Mouse (Mus musculus): ENCODE results near the gene Mllt10. TPM values are rescaled to one million over a fixed set of nuclear protein-coding genes. Genes with fewer than 3 reads are reported as not detected.
A peak's percentile ranks its signal among the peaks of the same experiment; 100 is the strongest.

Mllt10 gene
- 65.4 and 95.8 TPM in 2 replicates for total RNA-seq (2017)

DNA sequence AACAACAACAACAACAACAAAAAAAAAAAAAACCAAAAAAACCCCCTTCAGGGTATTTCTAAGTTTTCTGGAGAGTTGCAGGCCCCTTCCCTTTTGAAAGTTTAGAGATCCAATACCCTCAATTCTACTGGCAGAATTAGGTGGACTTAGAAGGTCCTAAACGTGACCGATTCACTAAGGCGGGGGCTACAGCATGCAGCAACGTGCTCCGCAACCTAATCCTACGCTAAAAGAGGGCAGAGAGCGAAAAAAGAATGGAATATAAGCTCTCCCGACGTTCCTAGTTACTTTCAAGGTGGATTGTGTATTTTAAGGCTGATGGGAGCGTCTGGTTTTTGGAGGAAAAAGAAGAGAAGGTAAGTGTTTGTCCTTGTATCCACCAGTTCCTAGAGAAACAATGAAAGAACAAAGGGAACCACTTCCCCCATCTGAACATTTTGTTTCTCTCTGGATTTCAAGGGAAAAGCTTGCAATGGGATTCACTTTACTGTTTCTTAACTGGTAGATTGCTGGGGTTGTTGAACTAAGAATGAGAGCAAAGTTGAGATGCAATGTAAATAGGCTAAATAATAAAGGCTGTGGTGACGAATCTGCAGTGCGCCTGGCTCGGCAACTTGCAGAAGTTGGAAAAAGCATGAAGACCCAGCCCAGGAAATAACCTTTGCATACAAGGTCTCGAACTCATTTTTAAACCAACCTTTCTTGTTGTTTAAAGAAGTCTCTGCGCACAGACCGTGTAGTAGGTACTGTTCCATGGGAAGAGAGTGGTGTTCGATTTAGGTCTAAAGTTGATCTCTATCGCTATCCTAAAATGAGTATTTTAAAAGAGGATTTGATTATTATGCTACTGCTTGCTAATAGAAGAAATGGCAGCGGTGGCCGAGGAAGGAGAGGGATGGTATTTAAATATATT lies at the start of gene Mllt10:
TSS of gene Mllt10 (plus strand) at position 222 of the 913 bp plus-strand sequence.
- no peak for ATAC-seq (replicated peaks in 1 of 2; ENCODE audit: insufficient read depth in 1 of 2, low FRiP score in 2 of 2, low TSS enrichment in 1 of 2, low read depth in 1 of 2, poor library complexity in 2 of 2, severe bottlenecking in 2 of 2)

DNA sequence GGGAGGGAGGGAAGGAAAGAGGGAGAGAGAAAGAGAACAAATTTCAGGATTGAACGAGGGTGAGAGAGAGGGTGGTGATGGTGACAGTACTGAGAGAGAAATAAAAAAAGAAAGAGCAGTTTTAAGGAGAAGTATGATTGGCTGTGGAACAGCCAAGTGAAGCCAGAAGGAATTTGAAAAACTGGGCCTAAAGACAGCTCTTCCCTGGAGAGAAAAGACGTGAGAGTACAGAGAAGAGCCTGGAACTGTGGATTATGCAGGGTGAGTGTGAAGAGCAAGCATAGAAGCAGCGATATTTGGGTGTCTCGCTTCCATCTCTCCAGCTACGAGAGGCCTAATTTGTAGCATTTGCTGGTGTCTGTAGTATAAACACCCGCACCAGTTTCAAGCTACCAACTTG lies 43.8 kb upstream of the Mllt10 start:
- no peak for ATAC-seq (replicated peaks in 1 of 2; ENCODE audit: insufficient read depth in 1 of 2, low FRiP score in 2 of 2, low TSS enrichment in 1 of 2, low read depth in 1 of 2, poor library complexity in 2 of 2, severe bottlenecking in 2 of 2)

DNA sequence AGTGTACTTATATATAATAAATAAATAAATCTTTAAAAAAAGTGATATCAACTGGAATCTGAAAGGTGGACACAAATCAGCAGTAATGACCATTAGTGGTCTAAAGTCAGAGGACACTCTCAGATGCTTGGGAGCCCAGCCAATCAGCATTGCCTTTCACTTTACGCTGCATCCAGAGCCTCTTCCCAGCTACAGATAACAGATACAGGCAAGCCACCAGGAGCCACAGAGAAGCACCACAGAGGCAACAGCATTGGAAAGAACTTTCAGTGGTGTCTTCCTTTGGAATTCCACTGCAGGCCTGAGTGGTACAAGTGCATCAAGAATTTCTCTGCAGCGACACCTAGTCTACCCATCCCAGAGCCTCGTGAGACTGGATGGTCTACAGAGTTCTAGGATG lies 42.2 kb upstream of the Mllt10 start:
- no peak for ATAC-seq (replicated peaks in 1 of 2; ENCODE audit: insufficient read depth in 1 of 2, low FRiP score in 2 of 2, low TSS enrichment in 1 of 2, low read depth in 1 of 2, poor library complexity in 2 of 2, severe bottlenecking in 2 of 2)

DNA sequence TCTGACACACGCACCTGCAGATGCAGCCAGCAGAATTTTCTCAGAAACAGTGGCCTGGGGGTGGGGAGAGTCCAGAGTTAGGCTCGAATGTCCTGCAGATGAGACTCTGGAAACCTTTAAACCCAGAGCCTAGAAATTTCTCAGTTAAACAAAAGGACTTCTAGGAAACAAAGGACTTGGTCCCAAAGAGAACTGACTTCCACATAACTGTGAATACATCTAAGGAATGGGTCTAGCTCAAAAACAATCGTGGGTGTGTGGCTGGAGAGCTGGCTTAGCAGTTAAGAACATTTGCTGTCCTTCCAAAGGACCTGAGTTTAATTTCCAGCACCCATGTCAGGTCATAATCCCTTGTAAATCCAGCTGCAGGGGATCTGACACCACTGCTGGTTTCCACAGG lies 39.5 kb upstream of the Mllt10 start:
- ATAC-seq (replicated peaks in 1 of 2; ENCODE audit: insufficient read depth in 1 of 2, low FRiP score in 2 of 2, low TSS enrichment in 1 of 2, low read depth in 1 of 2, poor library complexity in 2 of 2, severe bottlenecking in 2 of 2): no peak

DNA sequence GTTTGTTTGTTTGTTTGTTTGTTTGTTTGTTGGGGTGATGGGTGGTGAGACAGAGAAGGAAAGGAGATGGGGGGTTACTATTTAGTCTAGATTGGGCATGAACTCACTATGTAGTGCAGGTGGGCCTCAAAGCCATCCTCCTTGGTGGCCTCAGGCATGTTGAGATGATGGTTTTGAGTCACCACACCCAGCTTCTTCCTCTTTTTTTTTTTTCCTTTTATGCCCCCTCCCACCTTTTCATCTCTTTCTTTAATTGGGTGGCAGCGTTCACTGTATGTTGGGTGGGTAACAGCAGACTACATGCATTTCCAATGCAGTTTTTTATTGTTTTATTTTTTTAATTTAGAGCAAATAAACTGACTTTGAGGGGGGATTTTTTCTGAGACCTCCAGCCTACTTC lies 38.4 kb upstream of the Mllt10 start:
- no peak for ATAC-seq (replicated peaks in 1 of 2; ENCODE audit: insufficient read depth in 1 of 2, low FRiP score in 2 of 2, low TSS enrichment in 1 of 2, low read depth in 1 of 2, poor library complexity in 2 of 2, severe bottlenecking in 2 of 2)

DNA sequence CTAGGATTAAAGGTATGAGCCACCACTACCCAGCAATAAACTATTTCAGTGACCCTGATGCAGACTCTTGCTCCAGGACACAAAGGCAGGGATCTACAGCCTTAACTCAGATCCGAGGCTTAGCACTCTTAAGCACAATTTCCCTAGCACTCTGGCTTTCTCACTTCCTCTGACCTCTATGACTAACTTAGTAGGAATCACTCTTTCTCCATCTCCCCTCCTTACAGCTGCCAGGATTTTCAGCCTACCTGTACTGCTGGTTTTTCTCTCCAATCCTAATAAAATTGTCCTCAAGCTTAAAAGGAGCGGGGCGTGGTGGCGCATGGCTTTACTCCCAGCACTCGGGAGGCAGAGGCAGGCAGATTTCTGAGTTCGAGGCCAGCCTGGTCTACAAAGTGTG lies 37.7 kb upstream of the Mllt10 start:
- no peak for ATAC-seq (replicated peaks in 1 of 2; ENCODE audit: insufficient read depth in 1 of 2, low FRiP score in 2 of 2, low TSS enrichment in 1 of 2, low read depth in 1 of 2, poor library complexity in 2 of 2, severe bottlenecking in 2 of 2)

DNA sequence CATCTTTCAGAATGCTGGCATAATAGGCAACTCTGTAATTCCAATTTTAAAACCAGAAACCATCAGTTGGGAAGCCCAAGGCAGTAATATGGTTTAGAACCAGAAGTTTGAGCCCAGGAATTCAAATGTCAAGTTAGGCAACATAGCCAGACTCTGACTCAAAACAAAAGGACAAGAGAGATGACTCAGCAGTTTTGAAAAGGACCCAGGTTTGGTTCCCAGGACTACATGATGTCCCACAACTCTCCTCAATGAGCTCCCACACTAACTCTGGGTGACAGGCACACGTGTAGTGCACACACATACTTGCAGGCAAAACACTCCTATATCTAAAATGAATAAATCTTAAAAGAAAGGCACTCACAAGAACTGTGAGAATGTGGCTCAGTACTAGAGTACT lies 35.9 kb upstream of the Mllt10 start:
- ATAC-seq (replicated peaks in 1 of 2; ENCODE audit: insufficient read depth in 1 of 2, low FRiP score in 2 of 2, low TSS enrichment in 1 of 2, low read depth in 1 of 2, poor library complexity in 2 of 2, severe bottlenecking in 2 of 2): no peak

DNA sequence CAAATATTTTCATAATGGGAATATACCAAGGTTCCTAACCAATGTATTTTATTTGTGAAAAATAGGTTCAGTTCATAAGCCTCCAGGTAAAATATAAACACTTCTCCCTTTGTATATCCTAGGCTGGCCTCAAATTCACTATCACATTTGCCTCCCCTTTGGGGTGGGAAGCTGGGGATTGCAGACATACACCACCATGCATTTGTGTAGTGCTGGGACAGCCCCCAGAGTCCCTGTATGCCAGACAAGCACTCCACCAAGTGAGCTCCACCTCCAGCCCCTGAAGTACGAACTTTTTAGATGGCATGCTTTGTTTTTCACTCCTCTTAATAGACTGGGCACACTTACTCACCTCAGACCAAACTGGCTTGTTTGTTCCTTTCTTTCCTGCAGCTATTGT lies 32.2 kb upstream of the Mllt10 start:
- ATAC-seq (replicated peaks in 1 of 2; ENCODE audit: insufficient read depth in 1 of 2, low FRiP score in 2 of 2, low TSS enrichment in 1 of 2, low read depth in 1 of 2, poor library complexity in 2 of 2, severe bottlenecking in 2 of 2): no peak

DNA sequence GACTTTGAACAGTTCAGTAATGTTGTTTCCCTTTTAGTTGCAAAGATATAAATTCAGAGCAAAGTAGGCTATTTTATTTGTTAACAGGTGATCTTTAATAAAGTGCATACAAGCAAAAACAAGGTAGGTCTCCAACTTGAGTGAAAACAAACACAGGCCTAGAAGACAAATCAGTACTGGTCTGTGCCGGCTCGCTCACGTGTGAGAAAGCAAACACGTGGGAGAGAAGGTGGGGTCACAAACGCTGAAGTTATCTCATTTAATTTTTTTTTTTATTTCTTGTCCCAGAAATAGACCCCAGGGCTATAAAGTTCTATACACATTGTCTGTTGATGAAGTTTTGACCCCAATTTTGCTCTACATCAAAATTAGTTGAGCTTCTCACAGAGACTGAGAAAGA lies 29.9 kb upstream of the Mllt10 start:
- ATAC-seq (replicated peaks in 1 of 2; ENCODE audit: insufficient read depth in 1 of 2, low FRiP score in 2 of 2, low TSS enrichment in 1 of 2, low read depth in 1 of 2, poor library complexity in 2 of 2, severe bottlenecking in 2 of 2): no peak

DNA sequence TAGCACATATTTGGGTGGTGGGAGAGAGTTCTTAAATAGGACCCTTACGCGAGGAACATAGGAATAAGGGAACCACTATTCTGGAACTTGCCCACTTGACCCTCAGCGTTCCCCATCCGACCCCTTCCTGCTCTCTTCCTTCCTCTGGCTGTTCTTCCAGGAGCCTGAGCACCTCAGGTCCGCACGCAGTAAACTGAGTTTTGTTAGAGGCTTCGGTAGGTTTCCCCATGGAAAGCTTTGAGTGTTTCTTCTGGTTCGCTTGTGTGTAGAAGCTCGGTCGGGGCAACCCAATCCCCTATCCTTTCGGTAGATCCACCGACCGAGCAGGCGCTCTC lies 29.3 kb upstream of the Mllt10 start:
- no peak for ATAC-seq (replicated peaks in 1 of 2; ENCODE audit: insufficient read depth in 1 of 2, low FRiP score in 2 of 2, low TSS enrichment in 1 of 2, low read depth in 1 of 2, poor library complexity in 2 of 2, severe bottlenecking in 2 of 2)

DNA sequence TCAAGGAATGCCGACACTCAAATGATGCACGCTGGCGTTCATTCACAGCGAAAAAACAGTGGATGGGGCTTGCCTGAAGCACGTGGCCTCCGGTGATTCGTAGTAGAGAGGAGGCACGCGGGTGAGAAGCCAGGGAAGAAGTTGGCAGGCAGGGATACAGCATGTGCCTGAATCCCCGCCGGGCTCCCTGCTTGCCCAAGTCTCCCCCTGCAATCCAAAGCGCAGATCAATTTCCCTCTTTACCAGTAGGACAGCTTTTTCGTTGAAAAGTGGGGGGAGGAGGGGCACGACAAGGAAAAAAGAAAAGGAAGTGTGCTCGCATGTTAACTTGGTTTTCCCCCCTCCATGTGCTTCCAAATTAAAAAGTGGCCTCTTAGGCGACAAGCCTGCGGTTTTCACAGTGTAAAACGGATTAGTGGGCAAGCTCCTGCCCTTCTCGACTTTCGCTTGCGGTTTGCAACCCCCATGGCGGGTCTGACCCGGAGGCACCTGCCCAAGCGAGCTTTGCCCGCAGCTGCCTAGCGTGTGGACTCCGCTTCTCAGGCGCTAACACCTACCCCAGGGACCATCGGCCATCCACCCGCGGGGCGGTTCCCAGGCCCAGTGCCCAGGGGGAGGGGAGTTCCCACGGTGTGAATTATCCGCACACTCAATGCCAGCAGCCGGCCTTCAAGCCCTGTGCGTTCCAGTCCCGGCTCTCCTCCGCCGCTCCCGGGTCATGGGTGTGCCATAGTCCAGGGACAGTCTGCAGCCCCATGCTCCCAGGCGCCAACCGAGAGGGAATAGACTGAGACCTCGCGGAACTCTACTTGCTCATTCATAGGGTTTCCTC lies 28.7 kb upstream of the Mllt10 start:
- ATAC-seq (replicated peaks in 1 of 2; ENCODE audit: insufficient read depth in 1 of 2, low FRiP score in 2 of 2, low TSS enrichment in 1 of 2, low read depth in 1 of 2, poor library complexity in 2 of 2, severe bottlenecking in 2 of 2): peak; percentile 9 to 43; a peak in 3 of 4 replicates

DNA sequence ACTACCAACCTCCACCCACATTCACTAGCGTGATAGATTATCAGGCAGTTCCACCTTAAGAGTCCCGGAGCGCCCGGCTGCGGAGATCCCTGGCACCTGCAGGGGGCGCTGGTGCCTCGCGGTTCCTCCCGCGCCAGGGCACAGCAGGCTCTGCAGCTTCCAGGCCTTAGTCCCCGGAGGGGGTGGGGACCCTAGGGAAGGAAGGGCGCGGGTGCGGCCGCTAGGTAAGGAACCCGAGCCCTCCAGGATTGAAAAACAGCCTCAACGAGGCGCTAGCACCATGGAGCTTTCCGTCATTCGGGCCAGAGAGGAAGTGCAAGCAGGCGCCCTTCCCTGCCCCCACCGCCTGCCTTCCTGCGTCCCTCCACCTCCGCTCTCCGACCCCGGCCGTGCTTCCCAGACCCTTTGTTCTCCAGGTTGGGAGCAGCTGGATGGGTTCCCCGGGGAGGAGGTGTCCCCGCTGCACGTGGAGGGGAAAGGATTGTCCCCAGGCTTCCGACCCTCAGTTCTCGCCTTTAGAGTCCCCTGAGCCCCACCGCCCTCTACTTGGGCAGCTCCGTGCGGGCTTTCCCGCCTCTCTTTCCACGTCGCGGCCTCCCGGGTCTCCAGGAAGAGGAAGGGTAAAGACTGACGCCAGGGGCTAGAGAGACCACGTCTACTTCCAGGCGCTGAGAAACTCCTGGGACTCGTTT lies 27.4 kb upstream of the Mllt10 start:
- peak; percentile 71 to 79 for ATAC-seq (replicated peaks in 1 of 2; ENCODE audit: insufficient read depth in 1 of 2, low FRiP score in 2 of 2, low TSS enrichment in 1 of 2, low read depth in 1 of 2, poor library complexity in 2 of 2, severe bottlenecking in 2 of 2)

DNA sequence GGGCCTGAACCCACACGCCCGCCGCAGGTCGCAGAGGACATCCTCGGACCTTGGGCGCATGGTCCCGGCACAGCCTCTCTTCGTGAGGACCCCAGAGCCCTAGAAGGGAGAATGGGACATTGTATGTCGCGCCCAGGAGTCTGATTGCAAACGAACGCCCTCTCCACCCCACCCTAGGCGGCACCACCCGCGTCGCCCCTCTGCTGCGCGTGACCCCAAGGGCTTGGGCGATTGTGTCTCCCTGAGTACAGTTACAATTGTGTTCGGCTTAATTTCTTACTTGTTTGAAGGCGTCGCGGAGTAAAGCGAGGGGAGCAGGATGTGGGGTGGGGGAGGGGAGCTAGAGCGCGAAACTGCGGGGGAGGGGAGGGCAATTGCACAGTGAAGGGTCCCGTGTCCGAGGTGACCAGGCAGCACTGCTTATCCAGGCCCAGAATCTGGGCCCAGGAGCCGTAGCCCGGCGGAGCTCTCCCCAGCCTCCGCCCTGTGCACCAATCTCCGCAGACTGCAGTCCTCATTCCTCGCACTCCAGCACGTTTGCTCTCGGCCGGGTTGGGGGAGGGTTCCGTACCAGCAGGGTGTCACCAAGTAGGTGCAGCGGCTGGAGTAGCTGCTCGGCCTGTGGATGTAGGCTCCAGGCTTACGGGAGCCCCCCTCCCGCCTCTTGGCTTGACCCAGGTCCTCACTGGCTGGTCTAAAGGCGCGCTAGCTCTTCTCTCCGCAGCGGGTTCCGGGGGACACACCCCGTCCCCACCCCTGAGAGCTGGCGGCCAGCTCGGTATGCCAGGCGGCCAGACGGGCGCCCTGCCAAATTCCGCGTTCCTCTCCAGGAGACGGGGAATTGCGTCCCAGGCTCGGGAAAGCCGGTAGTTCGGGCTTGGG lies 26.7 kb upstream of the Mllt10 start:
- 0 out of 4 replicates have a peak, but pooled peaks of 1 of the 2 experiments have one; percentile 24 for ATAC-seq (replicated peaks in 1 of 2; ENCODE audit: insufficient read depth in 1 of 2, low FRiP score in 2 of 2, low TSS enrichment in 1 of 2, low read depth in 1 of 2, poor library complexity in 2 of 2, severe bottlenecking in 2 of 2)

DNA sequence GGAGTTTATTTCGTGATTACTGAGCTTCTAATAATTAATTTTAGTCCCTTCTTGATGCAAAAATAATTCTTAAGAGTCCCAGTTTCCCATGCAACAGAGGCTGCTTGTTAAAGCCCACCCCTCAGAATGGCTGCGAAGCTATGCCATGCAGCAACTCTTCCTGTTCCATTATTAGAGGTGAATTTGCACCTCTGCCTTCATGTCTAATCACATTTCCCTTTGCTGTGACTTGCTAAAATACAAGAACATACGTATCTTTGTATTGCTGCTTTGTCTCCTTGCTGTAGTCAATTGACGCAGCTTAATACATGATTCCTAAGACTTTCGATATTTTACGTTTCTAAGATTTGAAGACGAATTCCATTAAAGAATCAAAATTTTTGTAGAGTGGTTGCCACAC lies 25.4 kb upstream of the Mllt10 start:
- ATAC-seq (replicated peaks in 1 of 2; ENCODE audit: insufficient read depth in 1 of 2, low FRiP score in 2 of 2, low TSS enrichment in 1 of 2, low read depth in 1 of 2, poor library complexity in 2 of 2, severe bottlenecking in 2 of 2): no peak

DNA sequence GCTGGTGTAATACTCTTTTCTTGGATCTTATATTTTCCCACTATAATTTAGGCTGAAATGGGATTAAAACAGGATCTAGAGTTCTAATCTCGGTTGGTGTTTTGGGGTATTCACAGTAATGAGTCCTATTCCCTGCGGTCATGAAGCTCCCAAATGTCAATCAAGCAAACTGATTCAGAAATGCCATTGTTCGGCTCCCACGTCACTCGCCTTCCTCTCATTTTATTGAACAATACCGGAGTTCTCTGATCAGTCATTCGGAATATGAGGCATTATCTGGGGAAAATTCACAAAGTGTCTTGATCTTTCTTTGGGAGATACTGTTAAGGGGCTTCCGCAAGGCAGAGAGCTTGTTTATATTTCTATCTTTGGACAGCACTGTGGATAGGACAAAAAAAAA lies 24.5 kb upstream of the Mllt10 start:
- ATAC-seq (replicated peaks in 1 of 2; ENCODE audit: insufficient read depth in 1 of 2, low FRiP score in 2 of 2, low TSS enrichment in 1 of 2, low read depth in 1 of 2, poor library complexity in 2 of 2, severe bottlenecking in 2 of 2): no peak

DNA sequence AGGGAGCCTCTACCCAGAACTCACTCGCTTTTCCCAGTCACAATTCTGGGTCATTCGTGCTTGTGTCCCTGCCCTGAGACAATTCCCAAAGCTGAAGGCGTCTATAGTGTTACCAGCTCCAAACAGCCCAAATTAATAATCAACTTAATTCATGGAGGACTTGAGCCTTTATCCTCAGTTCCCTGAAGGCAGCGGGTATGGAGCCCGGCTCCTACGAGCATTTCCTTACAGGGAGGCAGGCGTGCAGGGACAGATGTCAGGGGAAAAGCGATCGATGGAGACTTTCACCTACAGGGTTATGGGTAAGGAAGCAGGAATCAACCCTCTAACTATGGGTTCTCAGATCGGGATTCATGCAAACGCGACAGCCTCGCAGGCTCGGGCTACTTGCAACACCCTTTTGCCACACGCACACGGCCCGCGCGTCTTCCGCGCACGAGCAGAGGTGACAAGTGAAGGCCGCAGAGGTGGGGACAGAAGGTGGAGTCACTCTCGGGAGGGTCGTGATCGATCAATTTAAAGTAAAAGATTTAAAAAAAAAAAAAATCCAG lies 23.7 kb upstream of the Mllt10 start:
- no peak for ATAC-seq (replicated peaks in 1 of 2; ENCODE audit: insufficient read depth in 1 of 2, low FRiP score in 2 of 2, low TSS enrichment in 1 of 2, low read depth in 1 of 2, poor library complexity in 2 of 2, severe bottlenecking in 2 of 2)
